Mouse (Mus musculus) liver, postnatal 0 days (tissue): Measurements from ENCODE around the gene E130308A19Rik.

Experiments used
- CTCF ChIP-seq: sonication (generic); IDR thresholded peaks from 2 replicates; pipeline ENCODE4 v1.5.1; 2016; ENCODE audit warnings: antibody characterized with exemption, low read depth
- EP300 ChIP-seq: IDR thresholded peaks from 2 replicates; pipeline ENCODE4 v1.6.1; 2016; ENCODE audit warnings: antibody characterized with exemption, low read depth, mild to moderate bottlenecking

DNA sequence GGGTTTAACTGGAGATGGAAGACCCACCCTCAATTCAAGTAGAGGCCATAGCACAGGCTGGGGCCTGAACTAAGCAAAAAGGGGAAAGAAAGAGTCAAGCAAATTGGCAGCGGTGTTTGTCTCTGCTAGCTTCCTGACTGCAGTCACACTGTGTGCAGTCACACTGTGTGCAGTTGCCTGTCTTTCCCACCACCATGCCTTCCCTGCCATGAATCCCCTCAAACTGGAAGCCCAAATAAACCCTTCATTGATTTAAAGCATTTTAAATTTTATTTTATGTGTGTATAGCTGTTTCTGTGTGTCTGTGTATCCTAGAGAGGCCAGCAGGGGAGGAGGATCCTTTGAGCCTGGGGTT is 38.2 kb upstream of the E130308A19Rik start:
- TF ChIP-seq CTCF (no peak), EP300 (no peak)
